Mouse (Mus musculus) C2C12 (cell line): Measurements from ENCODE around the gene Olfr648. TPM values are rescaled to one million over a fixed set of nuclear protein-coding genes. Genes with fewer than 3 reads are reported as not detected.
A peak's percentile ranks its signal among the peaks of the same experiment; 100 is the strongest.

Source experiments
- H3K27me3 ChIP-seq: one replicate; pipeline ENCODE4 v1.6.1; 2011; ENCODE audit not compliant: control insufficient read depth, insufficient read depth, insufficient read length
- H3K36me3 ChIP-seq: one replicate; pipeline ENCODE4 v1.6.1; 2011; ENCODE audit not compliant: control insufficient read depth, insufficient read depth
- H3K4me3 ChIP-seq: one replicate; pipeline ENCODE4 v1.5.1; 2011; ENCODE audit warnings: mild to moderate bottlenecking, control low read depth; ENCODE audit not compliant: poor library complexity, insufficient read depth, severe bottlenecking
- H3K79me2 ChIP-seq: one replicate; pipeline ENCODE4 v1.6.1; 2011; ENCODE audit not compliant: control insufficient read depth, insufficient read depth
- H3K79me3 ChIP-seq: one replicate; pipeline ENCODE4 v1.6.1; 2011; ENCODE audit warnings: low read depth, control low read depth
- H3ac ChIP-seq: one replicate; pipeline ENCODE3; 2011; ENCODE audit warnings: low read depth; ENCODE audit not compliant: control insufficient read depth, insufficient read length
- CEBPB ChIP-seq: IDR thresholded peaks from one replicate; pipeline ENCODE4 v1.6.1; 2011; ENCODE audit warnings: low read depth, mild to moderate bottlenecking, control low read depth, moderate library complexity
- CTCF ChIP-seq: IDR thresholded peaks from one replicate; pipeline ENCODE4 v1.5.1; 2011; ENCODE audit not compliant: control insufficient read depth, insufficient read depth, insufficient read length
- FOSL1 ChIP-seq: IDR thresholded peaks from one replicate; pipeline ENCODE4 v1.8.0; 2011; ENCODE audit warnings: mild to moderate bottlenecking, low read length; ENCODE audit not compliant: poor library complexity, insufficient read depth, severe bottlenecking
- MAX ChIP-seq: IDR thresholded peaks from one replicate; pipeline ENCODE4 v1.6.1; 2011; ENCODE audit warnings: mild to moderate bottlenecking, control low read depth
- MYOD1 ChIP-seq: IDR thresholded peaks from one replicate; pipeline ENCODE4 v1.6.1; 2011; ENCODE audit warnings: low read depth; ENCODE audit not compliant: control insufficient read depth, insufficient read length
- MYOG ChIP-seq: IDR thresholded peaks from one replicate; pipeline ENCODE4 v1.6.1; 2011; ENCODE audit not compliant: control insufficient read depth, insufficient read length; ENCODE audit errors: extremely low read depth
- USF1 ChIP-seq: IDR thresholded peaks from one replicate; pipeline ENCODE4 v1.6.1; 2011; ENCODE audit warnings: low read depth, mild to moderate bottlenecking, control low read depth, moderate library complexity
- polyA plus RNA-seq: library from polyadenylated mRNA; unstranded; fragments of >200 nt; fragmentation: generic; extraction: Trizol; gene quantifications from one replicate; pipeline ENCODE4 v1.2.1, GENCODE M21; 2012; ENCODE audit warnings: missing spikeins

The Olfr648 gene
- polyA plus RNA-seq, 1 experiment, result not detected

GRCm38 (mm10) chr7:104199822-104200221 is 16.6 kb upstream of the Olfr648 start:
- Histone ChIP-seq H3K79me2 (no peaks in the 10 kb centered on the region), H3ac (no peak overlapping the region), H3K79me3 (no peaks in the 10 kb centered on the region), H3K27me3 (no peaks in the 10 kb centered on the region), H3K4me3 (no peak overlapping the region), H3K36me3 (no peaks in the 10 kb centered on the region)
- TF ChIP-seq CTCF, result peak; percentile 12
- no peak for TF ChIP-seq FOSL1
- TF ChIP-seq MAX, result no peak

GRCm38 (mm10) chr7:104195885-104196284 is 12.7 kb upstream of the Olfr648 start, which contains the start of gene Olfr649:
Olfr649 (minus strand) TSS chr7:104195985.
- Histone ChIP-seq H3K4me3 (no peak within 1 kb of the TSS), H3K36me3 (no peaks in the 10 kb centered on the region), H3ac (no peak within 1 kb of the TSS), H3K79me3 (no peaks in the 10 kb centered on the region), H3K79me2 (no peaks in the 10 kb centered on the region), H3K27me3 (no peaks in the 10 kb centered on the region)
- TF ChIP-seq CEBPB, result no peak
- no peak for TF ChIP-seq MYOD1
- no peak for TF ChIP-seq MAX
- TF ChIP-seq CTCF, result no peak
- TF ChIP-seq USF1, result no peak
- no peak for TF ChIP-seq MYOG
- TF ChIP-seq FOSL1, result no peak

- no peaks in the 10 kb centered on the region for H3K36me3 ChIP-seq
- H3K79me2 ChIP-seq, result no peaks in the 10 kb centered on the region
- TF ChIP-seq MYOG (no peak), MYOD1 (no peak), USF1 (no peak), CEBPB (no peak), FOSL1 (no peak), MAX (no peak)
- H3K27me3 ChIP-seq, result no peaks in the 10 kb centered on the region
- H3K4me3 ChIP-seq, result no peak overlapping the region
- no peaks in the 10 kb centered on the region for H3K79me3 ChIP-seq
- no peak overlapping the region for H3ac ChIP-seq
These were observed 8.1 kb upstream of the Olfr648 start for GRCm38 (mm10) chr7:104191275-104191674.

- no peaks in the 10 kb centered on the region for H3K27me3 ChIP-seq
- no peaks in the 10 kb centered on the region for H3K36me3 ChIP-seq
- H3K79me2 ChIP-seq, result no peaks in the 10 kb centered on the region
- TF ChIP-seq MYOG, result no peak
- TF ChIP-seq USF1, result no peak
- TF ChIP-seq CTCF, result no peak
- TF ChIP-seq FOSL1, result no peak
- no peak for TF ChIP-seq MYOD1
- TF ChIP-seq CEBPB, result no peak
- no peak for TF ChIP-seq MAX
- H3ac ChIP-seq, result no peak overlapping the region
- H3K4me3 ChIP-seq, result no peak overlapping the region
- no peaks in the 10 kb centered on the region for H3K79me3 ChIP-seq
These were observed 4.1 kb downstream of the Olfr648 start for GRCm38 (mm10) chr7:104179074-104179473.

GRCm38 (mm10) chr7:104178422-104179054 is 4.7 kb downstream of the Olfr648 start:
- TF ChIP-seq CTCF (no peak), FOSL1 (no peak), MYOD1 (no peak), USF1 (no peak), CEBPB (no peak), MAX (no peak), MYOG (no peak)
- Histone ChIP-seq H3K4me3 (no peak overlapping the region), H3ac (no peak overlapping the region), H3K79me3 (no peaks in the 10 kb centered on the region), H3K27me3 (no peaks in the 10 kb centered on the region), H3K79me2 (no peaks in the 10 kb centered on the region), H3K36me3 (no peaks in the 10 kb centered on the region)

- no peak overlapping the region for H3ac ChIP-seq
- TF ChIP-seq CEBPB (no peak), MYOD1 (no peak), MYOG (no peak), CTCF (no peak), USF1 (no peak), FOSL1 (no peak)
- H3K79me2 ChIP-seq, result no peaks in the 10 kb centered on the region
- no peaks in the 10 kb centered on the region for H3K27me3 ChIP-seq
- H3K4me3 ChIP-seq, result no peak overlapping the region
- H3K79me3 ChIP-seq, result no peaks in the 10 kb centered on the region
- no peaks in the 10 kb centered on the region for H3K36me3 ChIP-seq
These were observed 8.1 kb downstream of the Olfr648 start for GRCm38 (mm10) chr7:104175085-104175484.
